Mouse (Mus musculus) gastrocnemius, postnatal 14 days (tissue): ENCODE results near the gene Midn. TPM values are rescaled to one million over a fixed set of nuclear protein-coding genes. Genes with fewer than 3 reads are reported as not detected.

ENCODE experiments used
- DNase-seq: peaks from one replicate; pipeline ENCODE4 v3.0.0; 2021; ENCODE audit warnings: mixed read lengths
- intact Hi-C: fragments of 180-260 bp; cut with DNase I; formaldehyde crosslinking; loops from one replicate; pipeline ENCODE4 v1.15.1; 2025; ENCODE audit warnings: low total_unique reads
- long read RNA-seq, 2 experiments: library from polyadenylated mRNA; stranded (forward); transcript quantifications; one replicate each; pipeline ENCODE4 v2.0.0; 2021
- total RNA-seq, 2 experiments: library from RNA; stranded (reverse); gene quantifications; 2 replicates each; pipeline ENCODE4 v1.2.3; 2021

Midn gene
- total RNA-seq = 10 to 100 TPM; 40.3 to 43.6 TPM
- long read RNA-seq, experiment 1, partial matches to known transcripts = 1 of 1 reads
- long read RNA-seq, experiment 1, other reads (novel, unspliced or antisense) = 0 of 1 reads
- long read RNA-seq, experiment 2, partial matches to known transcripts = 0 of 2 reads
- long read RNA-seq, experiment 2, other reads (novel, unspliced or antisense) = 2 of 2 reads

DNA sequence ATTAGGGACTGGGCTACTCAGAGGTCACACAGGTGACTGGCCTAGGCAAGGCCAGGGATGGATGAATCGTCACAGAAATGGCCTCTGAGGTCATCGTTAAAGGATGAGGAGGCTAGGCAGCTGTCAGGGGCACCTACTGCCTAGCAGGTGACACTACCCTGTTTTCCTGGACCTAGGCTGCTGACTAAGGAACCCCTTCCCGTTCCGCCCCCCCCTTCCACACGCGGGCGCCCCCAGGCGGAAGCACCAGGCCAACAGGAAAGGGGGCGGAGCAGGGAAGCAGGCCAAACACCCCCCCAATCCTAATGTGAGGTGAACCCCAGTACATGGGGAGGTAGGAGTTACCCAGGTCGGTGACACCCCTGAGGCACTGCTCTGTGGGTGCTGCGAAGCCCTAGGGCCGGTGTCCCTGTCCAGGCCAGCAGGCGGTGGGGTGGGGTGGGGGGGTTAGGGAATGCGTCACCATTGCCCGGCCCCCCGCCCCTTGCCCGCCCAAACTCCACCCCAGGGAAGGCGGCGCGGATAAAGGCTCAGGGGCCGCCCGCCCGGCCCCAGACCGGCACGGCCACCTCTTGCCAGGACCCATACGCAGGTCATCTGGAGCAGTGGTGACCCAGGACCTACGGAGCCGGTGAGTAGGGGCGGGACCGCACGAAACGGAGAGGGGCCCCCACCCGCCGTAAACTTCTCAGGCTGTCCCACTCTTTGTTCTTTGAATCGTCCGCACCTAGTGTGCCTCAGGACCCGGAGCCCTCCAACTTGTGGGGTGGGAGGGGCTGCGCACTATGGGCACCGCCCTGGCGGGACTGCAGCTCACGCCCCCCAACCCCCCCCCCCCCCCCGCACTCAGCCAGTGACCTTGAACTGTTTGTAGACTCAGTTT lies at the start of gene Midn:
Gene Midn (plus strand): TSS at position 554 of the 883 bp plus-strand sequence.
- peak; percentile 85 for DNase-seq

DNA sequence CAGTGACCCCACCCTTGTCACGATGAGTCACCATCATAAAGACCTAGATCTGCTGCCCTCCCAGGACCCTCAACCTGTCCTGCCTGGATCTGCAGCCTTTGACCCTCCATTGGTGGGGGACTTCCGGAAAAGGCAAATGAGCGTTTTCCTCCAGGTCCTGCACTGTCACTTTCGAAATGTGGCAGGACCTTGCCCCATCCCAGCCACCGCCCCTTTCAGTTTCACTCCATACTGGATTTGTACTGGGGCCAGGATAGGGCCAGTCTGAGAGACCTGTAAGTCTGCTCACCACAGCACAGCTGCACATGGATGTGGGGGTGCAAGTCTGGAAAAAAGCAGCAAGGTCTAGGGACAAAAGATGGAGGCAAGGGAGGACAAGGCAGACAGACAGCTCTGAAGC lies 49.4 kb upstream of the Midn start:
- intact Hi-C loops = loop anchor here (5.0 kb wide), 1 partner anchor 36 kb away; no protein-coding TSS in a partner anchor
- DNase-seq = no peak

More for the DNA sequence above, at the start of gene Midn:
- intact Hi-C loops = no loop called here

DNA sequence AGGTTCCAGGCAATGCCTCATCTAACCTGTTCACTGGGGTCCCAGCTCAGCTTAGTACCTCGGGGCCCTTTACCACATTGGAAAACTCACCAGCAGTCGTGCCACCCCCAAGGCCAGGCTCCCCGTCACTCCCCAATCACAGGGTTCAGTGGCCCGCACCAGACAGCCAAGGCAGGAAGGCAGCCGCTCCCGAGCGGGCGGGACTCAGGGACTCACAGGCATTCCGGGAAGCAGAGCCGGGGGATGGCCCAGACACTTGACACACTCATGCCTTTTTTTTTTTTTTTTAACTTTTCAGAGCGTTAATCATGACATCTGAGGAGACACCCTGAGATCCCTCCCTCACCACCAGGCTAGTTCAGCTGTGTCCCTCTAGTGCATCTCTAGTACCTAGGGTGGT lies 47.1 kb upstream of the Midn start:
- intact Hi-C loops = no loop called here
- DNase-seq = no peak

DNA sequence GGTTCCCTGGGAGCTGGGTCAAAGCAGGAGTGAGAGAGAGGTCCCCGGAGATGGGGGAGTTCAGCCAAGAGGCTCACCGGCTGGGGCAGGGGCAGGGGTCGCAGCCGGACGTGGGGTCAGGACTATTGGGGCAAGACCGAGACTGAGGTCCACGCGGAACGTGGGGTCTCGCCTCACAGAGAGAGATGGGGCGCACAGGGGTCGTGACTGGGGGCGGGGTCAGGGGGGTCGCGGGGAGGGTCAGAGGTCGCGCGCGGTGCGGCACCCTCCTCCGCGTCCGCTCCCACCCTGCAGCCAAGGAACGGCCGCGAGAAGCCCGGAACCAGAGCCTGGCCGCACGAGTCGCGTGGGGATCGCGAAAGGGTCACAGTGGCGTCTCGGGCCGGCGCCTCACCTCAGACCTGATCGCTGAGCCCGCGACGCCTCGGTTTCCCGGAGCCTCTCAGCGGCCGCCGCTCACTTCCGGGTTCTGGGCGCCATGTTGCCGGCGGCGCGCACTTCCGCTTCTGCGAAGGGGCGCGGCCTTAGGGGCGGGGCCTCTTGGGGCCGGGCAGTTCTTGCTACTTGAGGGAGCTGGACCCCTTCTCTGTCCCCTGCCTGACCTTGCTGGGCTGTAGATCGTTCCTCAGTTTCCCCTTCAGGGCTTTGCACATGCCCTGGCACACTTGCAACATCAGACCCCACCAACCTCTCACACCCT lies 45.7 kb upstream of the Midn start:
- intact Hi-C loops = no loop called here
- peak; percentile 89 for DNase-seq

GRCm38 (mm10) chr10:80103032-80103431 lies 45.0 kb upstream of the Midn start:
- no peak for DNase-seq
- intact Hi-C loops = no loop called here

GRCm38 (mm10) chr10:80104181-80104580 lies 43.9 kb upstream of the Midn start:
- intact Hi-C loops = no loop called here
- DNase-seq = no peak

DNA sequence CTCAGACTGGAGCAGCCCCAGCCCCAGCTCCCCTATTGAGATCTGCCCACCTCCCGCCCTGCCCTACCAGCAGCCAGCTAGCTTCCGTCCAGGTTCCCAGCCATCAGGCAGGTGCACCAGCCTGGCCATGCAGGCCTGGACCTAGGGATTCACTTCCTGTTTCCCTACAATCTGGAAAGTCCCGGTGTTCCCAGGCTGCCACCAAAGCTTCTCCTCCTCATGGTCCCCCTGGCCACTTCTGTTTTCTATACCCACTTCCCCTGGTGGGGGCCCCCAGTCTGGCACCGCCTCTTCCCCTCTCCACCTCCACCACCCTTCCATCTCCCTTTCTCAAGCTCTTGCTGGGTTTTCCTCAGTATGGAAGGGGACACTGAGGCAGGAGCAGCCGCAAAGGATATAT lies 42.6 kb upstream of the Midn start, which contains the start of gene Sbno2:
Gene Sbno2 (minus strand): TSS at position 112 of the 400 bp plus-strand sequence.
- no peak for DNase-seq
- intact Hi-C loops = no loop called here

GRCm38 (mm10) chr10:80105926-80106325 lies 42.1 kb upstream of the Midn start:
- intact Hi-C loops = no loop called here
- no peak for DNase-seq

DNA sequence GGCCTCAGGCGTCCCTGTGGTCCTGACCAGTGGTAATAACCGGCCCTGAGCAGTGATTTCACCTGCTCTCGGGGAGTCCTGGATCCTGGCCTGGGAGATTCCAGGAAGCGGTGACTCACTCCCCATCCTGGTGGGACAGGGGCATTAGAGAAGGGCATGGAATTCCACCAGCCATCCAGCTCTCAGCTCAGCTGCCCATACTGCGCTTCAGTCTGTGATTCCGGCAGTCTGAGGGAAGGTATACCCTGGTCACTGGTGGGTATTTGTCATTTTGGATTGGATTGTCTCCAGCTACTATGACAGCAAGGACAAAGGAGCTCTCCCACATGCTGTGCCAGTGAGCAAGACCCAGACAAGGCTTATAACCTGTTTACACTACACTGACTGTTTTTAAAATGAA lies 40.4 kb upstream of the Midn start:
- DNase-seq = no peak
- intact Hi-C loops = no loop called here

DNA sequence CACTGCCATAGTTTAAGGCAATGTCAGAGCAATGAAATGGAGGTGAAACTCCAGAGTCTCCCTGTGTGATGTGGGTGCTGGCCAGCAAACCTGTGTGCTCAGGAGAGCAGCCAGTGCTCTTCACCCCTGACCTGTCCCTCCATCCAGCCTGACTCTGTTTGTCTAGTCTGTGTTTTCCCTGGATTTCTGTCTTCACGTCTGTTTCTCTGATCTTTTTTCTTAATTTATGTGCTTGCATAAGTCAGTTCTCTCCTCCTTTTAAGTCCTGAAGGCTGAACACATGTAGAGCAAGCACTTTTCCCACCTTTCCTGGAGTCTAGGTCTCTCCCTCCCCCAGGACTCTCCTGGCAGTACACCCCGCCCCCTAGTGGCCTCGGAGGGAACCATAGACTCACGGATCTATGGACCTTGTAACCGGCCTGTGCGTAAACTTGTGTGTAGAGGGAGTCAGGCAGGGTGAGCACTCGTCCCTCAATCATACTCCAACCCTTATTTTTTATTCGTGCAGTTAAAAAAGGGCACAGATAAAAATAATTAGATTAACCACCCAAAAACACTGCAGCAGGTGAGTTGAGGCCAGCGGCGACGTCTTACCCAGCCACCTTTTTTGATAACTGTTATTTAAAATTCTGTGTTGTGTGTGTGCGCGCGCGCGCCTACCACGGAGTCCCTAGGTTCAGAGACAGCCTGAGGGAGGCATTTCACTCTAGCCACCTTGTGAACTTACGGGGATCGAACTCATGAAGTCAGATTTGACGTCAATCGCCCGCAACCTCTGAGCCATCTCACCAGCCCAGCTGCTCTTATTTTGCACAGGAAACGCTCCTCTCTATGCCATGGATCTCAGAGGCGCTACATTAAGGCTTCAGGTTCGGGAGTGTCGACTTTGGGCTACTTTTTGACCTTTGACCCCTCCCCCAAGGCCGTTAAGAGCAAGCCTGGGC lies 33.5 kb upstream of the Midn start:
- intact Hi-C loops = loop anchor here (5.0 kb wide), 3 partner anchors 57 to 122 kb away; no protein-coding TSS in a partner anchor
- DNase-seq = peak; percentile 93

DNA sequence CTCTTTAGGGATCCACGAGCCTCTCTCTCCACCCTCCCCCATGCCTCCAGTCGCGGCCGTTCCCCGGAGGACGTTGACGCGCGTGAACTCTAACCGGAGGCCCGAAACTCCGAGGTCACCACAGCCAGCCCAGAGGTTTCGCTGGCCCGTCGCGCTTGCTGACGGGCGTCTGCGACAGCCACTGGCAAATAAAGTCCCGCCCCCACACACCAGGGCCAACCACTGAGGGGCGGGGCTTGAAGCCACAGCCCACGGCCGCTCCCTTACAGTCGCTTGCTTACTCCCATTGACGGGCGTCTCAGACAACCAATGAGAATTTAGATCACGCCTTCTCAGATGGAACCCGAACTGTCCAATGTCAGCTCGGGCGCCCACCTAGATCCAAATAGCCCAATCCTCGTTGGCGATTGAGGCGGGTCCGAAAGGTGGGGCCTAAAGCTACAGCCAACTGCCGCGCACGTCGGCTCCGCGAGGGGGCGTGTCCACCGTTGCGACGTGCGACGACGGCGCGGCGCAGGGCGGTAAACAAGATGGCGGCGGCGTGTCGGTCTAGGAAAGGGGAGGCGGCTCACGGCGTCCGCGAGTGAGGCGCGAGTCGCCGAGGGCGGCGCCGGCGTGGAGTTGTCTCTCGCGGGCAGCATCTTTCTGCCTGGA lies 32.7 kb upstream of the Midn start, which contains the start of gene Stk11:
Gene Stk11 (plus strand): TSS at position 514 of the 654 bp plus-strand sequence.
- peak; percentile 99 for DNase-seq
- intact Hi-C loops = loop anchor here (5.0 kb wide), 1 partner anchor 123 kb away; no protein-coding TSS in a partner anchor

GRCm38 (mm10) chr10:80115944-80116335 lies 32.1 kb upstream of the Midn start:
- no peak for DNase-seq
- intact Hi-C loops = loop anchor here (5.0 kb wide), 1 partner anchor 124 kb away; no protein-coding TSS in a partner anchor

DNA sequence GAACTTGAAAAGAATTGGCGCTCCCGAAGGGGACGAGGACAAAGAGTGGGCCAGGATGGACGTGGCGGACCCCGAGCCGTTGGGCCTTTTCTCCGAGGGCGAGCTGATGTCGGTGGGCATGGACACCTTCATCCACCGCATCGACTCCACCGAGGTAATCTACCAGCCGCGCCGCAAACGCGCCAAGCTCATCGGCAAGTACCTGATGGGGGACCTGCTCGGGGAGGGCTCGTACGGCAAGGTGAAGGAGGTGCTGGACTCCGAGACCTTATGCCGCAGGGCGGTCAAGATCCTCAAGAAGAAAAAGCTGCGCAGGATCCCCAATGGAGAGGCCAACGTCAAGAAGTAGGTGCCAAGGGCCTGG lies 31.5 kb upstream of the Midn start:
- intact Hi-C loops = loop anchor here (5.0 kb wide), 1 partner anchor 124 kb away; no protein-coding TSS in a partner anchor
- DNase-seq = no peak

DNA sequence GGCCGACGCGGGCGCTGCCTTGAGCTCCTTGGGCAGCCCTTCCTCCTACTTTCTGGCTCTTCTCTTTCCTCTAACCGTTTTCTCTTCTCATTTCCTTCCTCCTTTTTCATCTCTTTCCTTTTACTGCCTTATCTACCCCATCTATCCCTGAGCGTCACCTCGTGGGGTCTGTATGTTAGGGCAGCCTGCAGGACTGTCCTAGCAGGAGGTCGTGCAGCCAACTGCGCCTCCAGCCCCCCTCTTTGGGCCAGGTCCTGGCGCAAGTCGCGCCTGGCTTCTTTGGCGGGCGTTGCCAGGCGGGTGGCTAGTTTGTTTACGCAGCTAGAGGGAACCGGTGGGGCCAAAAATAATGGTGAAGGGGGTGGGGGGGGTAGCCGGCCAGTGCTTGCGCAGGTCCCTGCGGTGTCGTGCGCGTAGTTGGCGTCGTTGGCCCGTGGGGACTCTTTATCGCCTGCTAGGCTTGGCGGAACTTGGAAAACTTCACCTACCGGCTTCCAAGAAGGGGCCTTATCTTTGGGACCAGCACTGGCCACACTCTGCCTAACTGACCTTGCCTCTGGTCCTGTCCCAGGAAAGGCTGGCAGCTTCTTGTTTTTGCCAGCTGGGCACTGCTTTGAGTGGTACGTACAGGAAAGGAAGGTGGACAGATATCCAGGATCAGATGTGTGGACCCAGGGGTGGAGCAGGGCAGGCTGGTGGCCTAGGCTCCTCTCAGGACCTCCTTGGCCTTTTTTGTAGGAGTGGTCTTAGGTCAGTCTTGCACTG lies 31.0 kb upstream of the Midn start:
- peak; percentile 75 for DNase-seq
- intact Hi-C loops = loop anchor here (5.0 kb wide), 1 partner anchor 125 kb away; no protein-coding TSS in a partner anchor

DNA sequence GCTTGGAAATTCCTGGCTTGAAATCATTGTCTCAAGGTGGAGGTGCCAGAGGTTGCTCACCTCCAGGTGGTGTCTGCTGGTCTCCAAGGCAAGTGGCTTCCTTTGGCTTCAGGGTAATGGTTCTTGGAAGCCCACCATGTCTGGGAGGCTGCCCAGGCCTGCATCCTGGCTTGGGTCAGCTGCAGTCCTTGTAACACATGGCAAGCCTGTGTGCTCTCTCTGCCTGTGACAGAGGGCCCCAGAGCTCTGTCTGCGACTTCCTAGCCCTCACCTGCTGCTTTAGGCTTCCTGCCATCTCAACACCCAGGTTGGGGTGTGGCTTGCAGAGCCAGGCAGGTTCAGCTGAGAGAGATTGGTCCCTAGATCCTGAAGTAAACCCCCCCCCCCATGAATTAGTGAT lies 30.3 kb upstream of the Midn start:
- DNase-seq = no peak
- intact Hi-C loops = loop anchor here (5.0 kb wide), 1 partner anchor 125 kb away; no protein-coding TSS in a partner anchor

- intact Hi-C loops = loop anchor here (5.0 kb wide), 1 partner anchor 126 kb away; no protein-coding TSS in a partner anchor
- no peak for DNase-seq
Measured at GRCm38 (mm10) chr10:80118552-80118951, 29.5 kb upstream of the Midn start.

GRCm38 (mm10) chr10:80120146-80120545 lies 27.9 kb upstream of the Midn start:
- intact Hi-C loops = no loop called here
- DNase-seq = no peak
